11 mouse cellular contexts compared by ENCODE assay signal in genomic region chr19:43724194-43724593, GRCm38 (mm10).
"Had no signal": no experiment of that assay in that cellular context is flagged by ENCODE, and none has a peak within 500 bp of the region (broad histone marks: within the 10 kb centered on the region; RNA-seq: fewer than 3 reads in every experiment).

No protein-coding gene starts in this region.

- DNase-seq: retina, postnatal 1 day; right cerebral cortex, adult 18-20 months; right cerebral cortex, postnatal 14 days; right cerebral cortex, postnatal 25 days; right cerebral cortex, postnatal 4 days; spleen, adult 18-20 months; thymus, adult 18-20 months; thymus, adult 2 months; thymus, postnatal 14 days; thymus, postnatal 25 days; thymus, postnatal 36 days had no signal
